Mouse (Mus musculus) heart, postnatal 36 days (tissue): ENCODE measurements around the gene Ldhc. TPM values are rescaled to one million over a fixed set of nuclear protein-coding genes. Genes with fewer than 3 reads are reported as not detected.

Experiments used
- DNase-seq, 2 experiments: peaks; one replicate each; pipeline ENCODE4 v3.0.0; 2021 to 2022
- intact Hi-C: fragments of 180-260 bp; cut with DNase I; formaldehyde crosslinking; loops from one replicate; pipeline ENCODE4 v1.15.1; 2025
- total RNA-seq, 2 experiments: library from RNA; stranded (reverse); gene quantifications; 2 replicates each; pipeline ENCODE4 v1.2.3; 2021

Ldhc gene
- total RNA-seq, 2 experiments from 2014 or later: not detected

GRCm38 (mm10) chr7:46840326-46840725, 20.7 kb upstream of the Ldhc start:
- intact Hi-C loops: no loop called here
- DNase-seq: no peak

GRCm38 (mm10) chr7:46840787-46841525, 20.0 kb upstream of the Ldhc start, which contains the start of gene Ldha:
TSS of gene Ldha (plus strand) at chr7:46841475.
- no peak for DNase-seq
- intact Hi-C loops: no loop called here

GRCm38 (mm10) chr7:46842278-46842677, 18.7 kb upstream of the Ldhc start:
- intact Hi-C loops: no loop called here
- no peak for DNase-seq

GRCm38 (mm10) chr7:46843576-46843975, 17.4 kb upstream of the Ldhc start:
- intact Hi-C loops: no loop called here
- no peak for DNase-seq

GRCm38 (mm10) chr7:46845211-46845977, 15.6 kb upstream of the Ldhc start:
- peak; percentile 94 to 98 for DNase-seq
- intact Hi-C loops: loop anchor here (1.0 to 5.0 kb wide), 3 partner anchors 49 to 162 kb away; partner anchors contain the start of genes Gtf2h1, Hps5, Spty2d1 and Tsg101

GRCm38 (mm10) chr7:46845978-46846485, 15.0 kb upstream of the Ldhc start:
- intact Hi-C loops: loop anchor here (1.0 to 5.0 kb wide), 3 partner anchors 50 to 161 kb away; partner anchors contain the start of genes Gtf2h1, Hps5, Spty2d1 and Tsg101
- DNase-seq: peak in 1 of 2 experiments; percentile 46

GRCm38 (mm10) chr7:46846486-46847244, 14.3 kb upstream of the Ldhc start:
- peak; percentile 53 to 67 for DNase-seq
- intact Hi-C loops: loop anchor here (5.0 kb wide), 2 partner anchors 71 to 161 kb away; partner anchors contain the start of genes Spty2d1 and Tsg101

- intact Hi-C loops: loop anchor here (5.0 kb wide), 2 partner anchors 68 to 158 kb away; partner anchors contain the start of genes Spty2d1 and Tsg101
- DNase-seq: no peak
These were observed 11.7 kb upstream of the Ldhc start for GRCm38 (mm10) chr7:46849287-46849686.

- no peak for DNase-seq
- intact Hi-C loops: loop anchor here (2.0 to 5.0 kb wide), 2 partner anchors 20 to 56 kb away; no protein-coding TSS in a partner anchor
These were observed 10.0 kb upstream of the Ldhc start for GRCm38 (mm10) chr7:46851026-46851425.

- intact Hi-C loops: loop anchor here (5.0 kb wide), 1 partner anchor 55 kb away; no protein-coding TSS in a partner anchor
- no peak for DNase-seq
These were observed 8.3 kb upstream of the Ldhc start for GRCm38 (mm10) chr7:46852666-46853065.

GRCm38 (mm10) chr7:46853365-46853764, 7.6 kb upstream of the Ldhc start:
- intact Hi-C loops: loop anchor here (5.0 kb wide), 1 partner anchor 54 kb away; no protein-coding TSS in a partner anchor

GRCm38 (mm10) chr7:46855866-46856560, 5.0 kb upstream of the Ldhc start:
- DNase-seq: no peak
- intact Hi-C loops: no loop called here

More at GRCm38 (mm10) chr7:46853365-46853764, 7.6 kb upstream of the Ldhc start:
- no peak for DNase-seq

GRCm38 (mm10) chr7:46857436-46857835, 3.6 kb upstream of the Ldhc start:
- no peak for DNase-seq
- intact Hi-C loops: no loop called here

- intact Hi-C loops: no loop called here
- DNase-seq: no peak
These were observed 2.0 kb upstream of the Ldhc start for GRCm38 (mm10) chr7:46859031-46859430.

- intact Hi-C loops: no loop called here
- no peak for DNase-seq
These were observed 11.0 kb downstream of the Ldhc start for GRCm38 (mm10) chr7:46871988-46872387.

GRCm38 (mm10) chr7:46876841-46877240, 15.8 kb downstream of the Ldhc start:
- no peak for DNase-seq
- intact Hi-C loops: no loop called here

GRCm38 (mm10) chr7:46877255-46877654, 16.3 kb downstream of the Ldhc start:
- intact Hi-C loops: no loop called here

GRCm38 (mm10) chr7:46879851-46880250, 18.8 kb downstream of the Ldhc start:
- intact Hi-C loops: no loop called here
- DNase-seq: no peak

More at GRCm38 (mm10) chr7:46877255-46877654, 16.3 kb downstream of the Ldhc start:
- DNase-seq: no peak

GRCm38 (mm10) chr7:46880992-46881391, 20.0 kb downstream of the Ldhc start:
- intact Hi-C loops: no loop called here
- DNase-seq: no peak
